Mouse (Mus musculus) forebrain, postnatal 0 days (tissue): Measurements from ENCODE around the gene Grm2. TPM values are rescaled to one million over a fixed set of nuclear protein-coding genes. Genes with fewer than 3 reads are reported as not detected.
"Not testable (repeated sequence)": the region's sequence is repeated elsewhere in the genome, so short reads cannot be mapped to it uniquely, and the experiment has no call there.

ENCODE experiments used
- ATAC-seq: fragments of 200-750 bp; cut with Nextera tagmentation; 2 replicates; pipeline ENCODE4 v1.8.0; 2017; ENCODE audit warnings: mild to moderate bottlenecking, moderate library complexity
- DNase-seq: peaks from one replicate; pipeline ENCODE4 v3.0.0-alpha.2; 2015
- H3K27ac ChIP-seq: fragments of 300-500 bp; sonication (generic); 2 replicates; pipeline ENCODE4 v1.5.1; 2014; ENCODE audit warnings: low read depth, mild to moderate bottlenecking, antibody characterized with exemption, low read length, moderate library complexity, mixed read lengths
- H3K27me3 ChIP-seq: fragments of 300-500 bp; sonication (generic); 2 replicates; pipeline ENCODE4 v1.6.1; 2014; ENCODE audit warnings: mild to moderate bottlenecking, low read length, mixed read lengths; ENCODE audit not compliant: insufficient read depth
- H3K36me3 ChIP-seq: fragments of 300-500 bp; sonication (generic); 2 replicates; pipeline ENCODE4 v1.6.1; 2014; ENCODE audit warnings: mild to moderate bottlenecking, moderate library complexity; ENCODE audit not compliant: insufficient read depth
- H3K4me1 ChIP-seq: fragments of 300-500 bp; sonication (generic); 2 replicates; pipeline ENCODE4 v1.6.1; 2014; ENCODE audit warnings: antibody characterized with exemption; ENCODE audit not compliant: insufficient read depth
- H3K4me2 ChIP-seq: fragments of 300-500 bp; sonication (generic); 2 replicates; pipeline ENCODE4 v1.6.1; 2014; ENCODE audit warnings: low read depth, mild to moderate bottlenecking, moderate library complexity
- H3K4me3 ChIP-seq: fragments of 300-500 bp; sonication (generic); 2 replicates; pipeline ENCODE4 v1.5.1; 2014; ENCODE audit warnings: low read depth, low read length, mixed read lengths
- H3K9ac ChIP-seq: fragments of 300-500 bp; sonication (generic); 2 replicates; pipeline ENCODE4 v1.6.1; 2014; ENCODE audit warnings: mild to moderate bottlenecking
- H3K9me3 ChIP-seq: fragments of 300-500 bp; sonication (generic); 2 replicates; pipeline ENCODE4 v1.6.1; 2016; ENCODE audit warnings: low read length
- CTCF ChIP-seq: sonication (generic); IDR thresholded peaks from 2 replicates; pipeline ENCODE4 v1.5.1; 2016; ENCODE audit warnings: antibody characterized with exemption, control low read depth, low read depth
- WGBS: fragments of 180-500 bp; shearing (Covaris S2); extraction: QIAGEN DNeasy Blood & Tissue Kit; methylation state at CpG from one replicate; pipeline ENCODE4 v1.1.7; 2014; 5-methylcytosine and 5-hydroxymethylcytosine counted together
- polyA plus RNA-seq: library from polyadenylated mRNA; unstranded; fragments of >200 nt; fragmentation: Nextera tagmentation; extraction: Ambion mirVana; gene quantifications from 2 replicates; pipeline ENCODE4 v1.2.1, GENCODE M21; 2015
- total RNA-seq: library from RNA; depleted of rRNA; stranded (reverse); fragments of >200 nt; gene quantifications from 2 replicates; pipeline ENCODE4 v1.2.3, GENCODE M21; 2014; rRNA removed

Grm2 gene
- total and polyA plus RNA-seq, 2 experiments from 2014 or later, result 14.6 to 20.7 TPM

DNA sequence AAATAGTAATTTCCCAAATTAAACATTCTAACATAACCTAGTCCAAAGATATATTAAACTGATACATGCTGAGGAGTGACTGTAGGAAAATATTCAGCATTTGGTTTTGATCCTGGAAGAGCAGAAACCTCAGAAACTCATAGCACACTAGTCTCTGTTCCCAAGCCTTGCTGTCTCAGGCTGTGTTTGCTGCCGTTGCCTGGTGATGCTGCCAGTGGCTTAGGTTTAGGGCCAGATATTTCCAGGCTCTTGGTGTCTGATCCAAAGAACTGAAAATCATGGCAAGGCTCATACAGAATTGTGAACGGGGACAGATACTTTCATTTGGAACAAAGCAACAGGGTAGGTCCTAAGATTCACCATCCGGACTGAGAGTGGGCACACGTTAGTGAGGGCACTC lies 45.2 kb downstream of the Grm2 start:
- DNase-seq (peak; percentile 37), ATAC-seq (peak; percentile 73)
- H3K27me3 ChIP-seq, result no peaks in the 10 kb centered on the region
- H3K4me3 ChIP-seq, result no peak overlapping the region
- H3K27ac ChIP-seq, result no peak overlapping the region
- TF ChIP-seq CTCF, result no peak
- H3K4me1 ChIP-seq, result no peaks in the 10 kb centered on the region
- H3K9ac ChIP-seq, result no peak overlapping the region
- WGBS, result 54% methylated on average over 4 of the region's 4 CpGs
- H3K9me3 ChIP-seq, result no peaks in the 10 kb centered on the region
- H3K4me2 ChIP-seq, result no peak overlapping the region
- H3K36me3 ChIP-seq, result no peaks in the 10 kb centered on the region

DNA sequence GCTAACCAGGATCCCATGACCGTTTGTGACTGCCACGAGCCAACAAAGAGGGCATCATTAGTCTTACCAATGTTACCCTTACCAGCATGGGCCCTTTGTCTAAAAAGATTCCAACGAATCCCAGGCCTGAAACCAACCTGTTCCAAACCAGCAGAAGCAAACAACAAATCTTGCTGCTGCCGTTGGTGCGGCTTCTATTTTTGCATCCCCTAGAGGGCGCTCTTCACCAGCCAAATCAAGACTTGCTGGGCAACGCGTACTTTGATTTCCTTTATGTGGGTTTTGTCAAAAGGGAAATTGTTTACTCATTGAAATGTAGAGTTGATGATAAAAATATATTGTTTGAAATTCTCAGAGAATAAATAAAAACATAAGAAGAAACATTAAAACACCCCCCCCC lies 55.3 kb downstream of the Grm2 start:
- Histone ChIP-seq H3K4me3 (no peak overlapping the region), H3K27ac (no peak overlapping the region), H3K36me3 (no peaks in the 10 kb centered on the region), H3K4me2 (no peak overlapping the region), H3K9ac (no peak overlapping the region), H3K27me3 (no peaks in the 10 kb centered on the region), H3K4me1 (no peaks in the 10 kb centered on the region), H3K9me3 (no peaks in the 10 kb centered on the region)
- 22% methylated on average over 8 of the region's 8 CpGs for WGBS
- TF ChIP-seq CTCF, result peak; percentile 83
- ATAC-seq, result no peak
- peak; percentile 84 for DNase-seq

DNA sequence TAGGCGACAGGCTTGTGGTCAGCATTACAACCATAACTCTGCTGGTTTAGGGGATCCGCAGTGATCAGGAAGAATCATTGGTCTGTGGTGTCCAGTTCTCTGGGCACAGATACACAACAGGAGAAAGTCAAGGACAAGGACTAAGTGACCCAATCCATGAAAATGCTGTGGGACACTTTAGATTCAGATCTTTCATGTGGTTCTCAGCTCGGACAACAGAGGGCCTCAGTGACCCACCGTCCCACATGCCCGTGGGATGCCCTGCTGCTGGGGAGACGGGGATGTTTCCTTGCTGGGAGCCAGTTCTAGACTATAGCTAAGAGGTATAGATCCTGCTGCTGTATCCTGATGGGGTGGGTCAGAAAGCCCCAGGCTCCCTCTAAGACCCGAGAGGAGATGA lies 57.4 kb downstream of the Grm2 start:
- no peak overlapping the region for H3K4me2 ChIP-seq
- WGBS, result 48% methylated on average over 7 of the region's 7 CpGs
- H3K9me3 ChIP-seq, result no peaks in the 10 kb centered on the region
- H3K36me3 ChIP-seq, result no peaks in the 10 kb centered on the region
- no peaks in the 10 kb centered on the region for H3K27me3 ChIP-seq
- no peak for TF ChIP-seq CTCF
- no peak overlapping the region for H3K9ac ChIP-seq
- ATAC-seq, result no peak
- no peak overlapping the region for H3K4me3 ChIP-seq
- no peaks in the 10 kb centered on the region for H3K4me1 ChIP-seq
- H3K27ac ChIP-seq, result no peak overlapping the region
- DNase-seq, result no peak

DNA sequence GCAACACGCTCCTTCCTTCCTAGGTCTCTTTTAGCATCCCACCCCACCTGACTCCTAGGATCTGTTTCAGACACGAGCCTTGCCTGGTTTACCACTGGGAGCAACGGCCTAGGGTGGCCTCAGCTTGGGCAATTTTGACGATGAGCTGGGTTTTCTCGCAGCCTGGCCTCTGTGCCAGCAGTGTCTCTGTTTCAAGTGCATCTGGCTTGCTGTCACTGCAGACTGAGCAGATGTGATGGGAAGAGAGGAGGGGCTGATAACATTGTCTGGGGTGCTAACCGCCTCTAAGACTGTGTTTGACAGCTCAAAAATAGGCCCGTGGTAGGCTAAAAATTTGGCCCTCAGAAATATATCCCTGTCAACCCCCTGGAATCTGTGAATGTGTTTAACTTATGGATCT lies 60.0 kb downstream of the Grm2 start:
- DNase-seq, result no peak
- Histone ChIP-seq H3K27me3 (no peaks in the 10 kb centered on the region), H3K9me3 (no peaks in the 10 kb centered on the region), H3K27ac (no peak overlapping the region), H3K4me3 (no peak overlapping the region), H3K4me1 (no peaks in the 10 kb centered on the region), H3K9ac (no peak overlapping the region), H3K36me3 (no peaks in the 10 kb centered on the region), H3K4me2 (no peak overlapping the region)
- 65% methylated on average over 7 of the region's 7 CpGs for WGBS
- peak; percentile 27 for ATAC-seq
- no peak for TF ChIP-seq CTCF

DNA sequence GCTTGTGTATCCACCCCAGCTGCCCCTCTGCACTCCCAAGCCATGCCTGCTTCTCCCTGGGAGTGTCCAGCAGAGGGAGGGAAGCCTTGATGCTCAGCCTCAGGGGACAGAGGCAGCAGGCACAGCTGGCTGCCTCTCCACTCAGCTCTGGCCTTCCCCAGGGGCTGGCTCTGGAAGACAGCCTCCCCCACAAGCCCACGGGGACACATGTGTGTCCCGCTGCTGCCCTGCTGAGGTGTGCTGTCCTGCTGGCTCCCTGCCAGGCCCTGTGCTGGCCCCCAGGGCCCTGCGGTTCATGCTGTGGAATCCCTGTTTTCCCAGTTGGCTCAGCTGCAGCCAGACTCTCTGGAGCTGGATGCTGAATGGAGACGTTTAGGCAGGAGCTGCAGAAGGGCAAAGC lies 60.5 kb downstream of the Grm2 start:
- H3K4me1 ChIP-seq, DNase-seq, H3K9ac ChIP-seq, H3K27ac ChIP-seq, ATAC-seq, H3K27me3 ChIP-seq, H3K4me3 ChIP-seq, H3K36me3 ChIP-seq, H3K4me2 ChIP-seq, H3K9me3 ChIP-seq: not testable (repeated sequence)
- 7% methylated on average over 4 of the region's 4 CpGs for whole genome bisulfite sequencing

Other genes with a start within 250 kb of the Grm2 start
- 890 and 984 TPM in 2 replicates for gene Rpl29, start 226.6 kb downstream of the Grm2 start, total RNA-seq
- 678 and 804 TPM in 2 replicates for gene Rpl29, start 226.6 kb downstream of the Grm2 start, polyA plus RNA-seq
- 12.9 and 18.1 TPM in 2 replicates for gene Acy1, start 217.8 kb downstream of the Grm2 start, total RNA-seq
- 20.5 and 21.0 TPM in 2 replicates for gene Acy1, start 217.8 kb downstream of the Grm2 start, polyA plus RNA-seq
- gene Abhd14b, start 208.6 kb downstream of the Grm2 start, total RNA-seq, result 10.5 and 13.8 TPM in 2 replicates
- 7.6 and 8.8 TPM in 2 replicates for gene Abhd14b, start 208.6 kb downstream of the Grm2 start, polyA plus RNA-seq
- 54.4 and 63.2 TPM in 2 replicates for gene Abhd14a, start 208.4 kb downstream of the Grm2 start, total RNA-seq
- gene Abhd14a, start 208.4 kb downstream of the Grm2 start, polyA plus RNA-seq, result 84.1 and 87.1 TPM in 2 replicates
- gene Pcbp4, start 202.8 kb downstream of the Grm2 start, total RNA-seq, result 454 and 602 TPM in 2 replicates
- gene Pcbp4, start 202.8 kb downstream of the Grm2 start, polyA plus RNA-seq, result 251 and 273 TPM in 2 replicates
- 1.5 and 1.8 TPM in 2 replicates for gene Gpr62, start 190.1 kb downstream of the Grm2 start, total RNA-seq
- 2.3 and 3.0 TPM in 2 replicates for gene Gpr62, start 190.1 kb downstream of the Grm2 start, polyA plus RNA-seq
- gene Rrp9, start 180.1 kb downstream of the Grm2 start, total RNA-seq, result 45.6 and 52.9 TPM in 2 replicates
- 46.5 and 47.3 TPM in 2 replicates for gene Rrp9, start 180.1 kb downstream of the Grm2 start, polyA plus RNA-seq
- gene Parp3, start 179.1 kb downstream of the Grm2 start, total RNA-seq, result 2.2 and 6.2 TPM in 2 replicates
- 1.4 and 1.7 TPM in 2 replicates for gene Parp3, start 179.1 kb downstream of the Grm2 start, polyA plus RNA-seq
- not detected in 2 replicates for gene Iqcf1, start 156.1 kb downstream of the Grm2 start, total RNA-seq
- not detected in 2 replicates for gene Iqcf1, start 156.1 kb downstream of the Grm2 start, polyA plus RNA-seq
- gene Iqcf5, start 141.5 kb downstream of the Grm2 start, total RNA-seq, result not detected in 2 replicates
- gene Iqcf5, start 141.5 kb downstream of the Grm2 start, polyA plus RNA-seq, result 0.41 TPM in 1 of 2 replicates, not detected in the other
- gene Iqcf3, start 94.5 kb downstream of the Grm2 start, total RNA-seq, result not detected in 2 replicates
- not detected in 2 replicates for gene Iqcf3, start 94.5 kb downstream of the Grm2 start, polyA plus RNA-seq
- not detected in 2 replicates for gene Iqcf4, start 85.1 kb downstream of the Grm2 start, total RNA-seq
- not detected in 2 replicates for gene Iqcf4, start 85.1 kb downstream of the Grm2 start, polyA plus RNA-seq
- not detected in 2 replicates for gene Iqcf6, start 29.5 kb downstream of the Grm2 start, total RNA-seq
- gene Iqcf6, start 29.5 kb downstream of the Grm2 start, polyA plus RNA-seq, result not detected in 2 replicates
- gene Tex264, start 29.8 kb upstream of the Grm2 start, total RNA-seq, result 61.2 and 68.6 TPM in 2 replicates
- 98.3 and 105 TPM in 2 replicates for gene Tex264, start 29.8 kb upstream of the Grm2 start, polyA plus RNA-seq
- 18.6 and 22.7 TPM in 2 replicates for gene Rad54l2, start 133.1 kb upstream of the Grm2 start, total RNA-seq
- 1.7 and 3.6 TPM in 2 replicates for gene Rad54l2, start 133.1 kb upstream of the Grm2 start, polyA plus RNA-seq
- 25.0 and 33.7 TPM in 2 replicates for gene Dcaf1, start 165.8 kb upstream of the Grm2 start, total RNA-seq
- 4.7 and 8.0 TPM in 2 replicates for gene Dcaf1, start 165.8 kb upstream of the Grm2 start, polyA plus RNA-seq
- gene Rbm15b, start 231.3 kb upstream of the Grm2 start, total RNA-seq, result 82.4 and 83.5 TPM in 2 replicates
- gene Rbm15b, start 231.3 kb upstream of the Grm2 start, polyA plus RNA-seq, result 15.8 and 16.8 TPM in 2 replicates
- gene Manf, start 235.9 kb upstream of the Grm2 start, total RNA-seq, result 49.5 and 61.9 TPM in 2 replicates
- gene Manf, start 235.9 kb upstream of the Grm2 start, polyA plus RNA-seq, result 135 and 151 TPM in 2 replicates